ENCODE assay signal across 16 mouse cellular contexts in the genomic region with DNA sequence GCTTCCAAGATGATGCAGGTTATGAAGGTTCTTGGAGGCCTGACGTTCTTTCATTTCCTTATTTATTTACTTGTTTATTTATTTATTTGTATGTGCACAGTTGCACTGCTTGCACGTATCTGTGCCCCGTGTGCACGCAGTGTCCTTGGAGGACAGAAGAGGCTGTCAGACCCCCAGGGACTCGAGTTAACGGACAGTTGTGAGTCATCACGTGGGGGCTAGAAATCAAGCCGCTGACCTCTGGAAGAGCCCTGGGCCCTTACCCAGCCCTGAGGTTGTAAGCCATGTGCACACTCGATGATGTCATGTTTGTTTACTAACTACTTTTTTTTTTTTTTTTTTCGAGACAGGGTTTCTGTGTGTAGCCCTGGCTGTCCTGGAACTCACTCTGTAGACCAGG.
"Had no signal": no experiment of that assay in that cellular context is flagged by ENCODE, and none has a peak within 500 bp of the region (broad histone marks: within the 10 kb centered on the region; RNA-seq: fewer than 3 reads in every experiment).

No protein-coding gene starts in this region.

- DNase-seq: kidney, postnatal 25 days; layer of hippocampus, adult 9-11 months; liver; lung, adult 2 months; lung, postnatal 14 days; lung, postnatal 4 days; thymus, adult 18-20 months; thymus, postnatal 36 days had no signal

- H3K36me3 ChIP-seq: limb, embryonic 10.5 days; limb, embryonic 13.5 days; liver, embryonic 12.5 days; liver, embryonic 15.5 days; midbrain, embryonic 12.5 days; midbrain, embryonic 15.5 days had no signal

- H3K27ac ChIP-seq: kidney, postnatal 0 days; limb, embryonic 10.5 days; limb, embryonic 13.5 days; liver, embryonic 12.5 days; liver, embryonic 15.5 days; midbrain, embryonic 12.5 days; midbrain, embryonic 15.5 days had no signal

- H3K27me3 ChIP-seq: limb, embryonic 13.5 days; liver, embryonic 12.5 days; liver, embryonic 15.5 days; midbrain, embryonic 12.5 days; midbrain, embryonic 15.5 days had no signal

- H3K4me1 ChIP-seq: liver, embryonic 15.5 days; midbrain, embryonic 12.5 days; midbrain, embryonic 15.5 days had no signal

- H3K9ac ChIP-seq: limb, embryonic 13.5 days; liver, embryonic 12.5 days; liver, embryonic 15.5 days; midbrain, embryonic 12.5 days; midbrain, embryonic 15.5 days had no signal

- H3K4me3 ChIP-seq: layer of hippocampus, adult 2 months; limb, embryonic 10.5 days; limb, embryonic 13.5 days; liver, embryonic 12.5 days; liver, embryonic 15.5 days; midbrain, embryonic 12.5 days; midbrain, embryonic 15.5 days had no signal

- H3K4me2 ChIP-seq: limb, embryonic 13.5 days; liver, embryonic 12.5 days; liver, embryonic 15.5 days; midbrain, embryonic 12.5 days; midbrain, embryonic 15.5 days had no signal

- H3K9me3 ChIP-seq: limb, embryonic 10.5 days; limb, embryonic 13.5 days; liver, embryonic 12.5 days; liver, embryonic 15.5 days; midbrain, embryonic 12.5 days; midbrain, embryonic 15.5 days had no signal

- ATAC-seq: liver, embryonic 12.5 days; midbrain, embryonic 15.5 days had no signal
